Mouse (Mus musculus) mature B cell (primary cell): ENCODE results near the gene Lrrc55.
"Not testable (repeated sequence)": the region's sequence is repeated elsewhere in the genome, so short reads cannot be mapped to it uniquely, and the experiment has no call there.

Experiments
- in situ Hi-C: fragments of 300-500 bp; cut with MboI; formaldehyde crosslinking; loops from 2 replicates; pipeline ENCODE4 v1.14.3; 2019

Gene Lrrc55

GRCm38 (mm10) chr2:85196901-85197300, at the start of gene Lrrc55:
Lrrc55 (minus strand) TSS chr2:85197197.
- in situ Hi-C loops: no loop called here

GRCm38 (mm10) chr2:85246506-85247082, 49.6 kb upstream of the Lrrc55 start:
- in situ Hi-C loops: no loop called here

GRCm38 (mm10) chr2:85245737-85246136, 48.7 kb upstream of the Lrrc55 start:
- in situ Hi-C loops: no loop called here

GRCm38 (mm10) chr2:85238068-85238667, 41.2 kb upstream of the Lrrc55 start:
- in situ Hi-C loops: no loop called here

GRCm38 (mm10) chr2:85237231-85237630, 40.2 kb upstream of the Lrrc55 start:
- in situ Hi-C loops: not testable (repeated sequence)

- in situ Hi-C loops: no loop called here
Observed at GRCm38 (mm10) chr2:85230771-85231511, 33.9 kb upstream of the Lrrc55 start.

GRCm38 (mm10) chr2:85229606-85230005, 32.6 kb upstream of the Lrrc55 start:
- in situ Hi-C loops: no loop called here

- in situ Hi-C loops: no loop called here
Observed at GRCm38 (mm10) chr2:85227816-85228335, 30.9 kb upstream of the Lrrc55 start.

GRCm38 (mm10) chr2:85224221-85225179, 27.5 kb upstream of the Lrrc55 start:
- in situ Hi-C loops: no loop called here

- in situ Hi-C loops: no loop called here
Observed at GRCm38 (mm10) chr2:85216606-85217005, 19.6 kb upstream of the Lrrc55 start.

GRCm38 (mm10) chr2:85213746-85214145, 16.7 kb upstream of the Lrrc55 start:
- in situ Hi-C loops: no loop called here

- in situ Hi-C loops: no loop called here
Observed at GRCm38 (mm10) chr2:85209301-85209700, 12.3 kb upstream of the Lrrc55 start.

- in situ Hi-C loops: no loop called here
Observed at GRCm38 (mm10) chr2:85205170-85205569, 8.2 kb upstream of the Lrrc55 start.

- in situ Hi-C loops: no loop called here
Observed at GRCm38 (mm10) chr2:85198011-85198965, 1.3 kb upstream of the Lrrc55 start.

GRCm38 (mm10) chr2:85194566-85194965, 2.4 kb downstream of the Lrrc55 start:
- in situ Hi-C loops: no loop called here

GRCm38 (mm10) chr2:85187582-85188151, 9.3 kb downstream of the Lrrc55 start:
- in situ Hi-C loops: no loop called here

- in situ Hi-C loops: no loop called here
Observed at GRCm38 (mm10) chr2:85178139-85178800, 18.7 kb downstream of the Lrrc55 start.

- in situ Hi-C loops: no loop called here
Observed at GRCm38 (mm10) chr2:85173545-85173944, 23.5 kb downstream of the Lrrc55 start.

- in situ Hi-C loops: no loop called here
Observed at GRCm38 (mm10) chr2:85172763-85173103, 24.3 kb downstream of the Lrrc55 start.
